ENCODE assay signal across 7 mouse cellular contexts in the genomic region with DNA sequence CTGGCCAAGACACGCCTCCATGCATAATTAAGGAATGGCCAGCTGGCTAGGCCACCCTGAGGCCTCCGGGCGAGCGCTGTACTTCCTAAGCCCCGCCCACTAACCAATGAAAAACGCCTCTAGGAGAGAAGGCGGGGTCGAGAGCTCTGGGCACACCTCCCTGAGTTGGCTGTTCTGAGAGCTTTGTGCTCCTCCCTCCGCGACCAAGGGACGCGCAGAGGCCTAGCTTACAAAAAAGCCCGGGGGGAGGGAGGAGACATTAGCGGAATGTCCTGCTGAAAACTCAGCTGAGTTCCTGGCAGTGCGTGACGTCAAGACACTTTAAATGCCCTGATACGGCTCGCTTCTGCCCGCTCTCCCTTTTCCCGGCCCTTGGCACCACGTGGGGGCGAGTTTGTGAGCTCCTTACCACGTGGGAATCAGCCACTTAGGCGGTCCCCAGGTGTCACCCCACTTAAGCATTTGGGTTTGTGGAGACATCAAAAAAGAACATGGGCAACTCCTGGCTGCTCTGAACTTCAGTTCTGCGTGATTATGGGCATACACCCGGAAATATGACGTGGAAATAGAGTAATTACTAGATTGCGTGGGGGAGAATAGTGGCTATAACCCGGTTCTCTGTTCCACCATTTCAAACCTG. TPM values are rescaled to one million over a fixed set of nuclear protein-coding genes. Genes with fewer than 3 reads are reported as not detected.
DNase-seq lines count a peak whose midpoint lies in the region; ATAC-seq lines count a peak whose summit lies in the region.

A gene (minus strand): TSS at position 29 of the 640 bp plus-strand sequence.

- H3K9me3 ChIP-seq in embryonic facial prominence, embryonic 10.5 days = no peaks in the 10 kb centered on the region
- no peaks in the 10 kb centered on the region for H3K9me3 ChIP-seq in limb, embryonic 11.5 days (ENCODE audit: control insufficient read depth, low read length)
- no peaks in the 10 kb centered on the region for H3K9me3 ChIP-seq in midbrain, embryonic 14.5 days (ENCODE audit: control insufficient read depth, low read length)

- peak within 1 kb of the TSS; percentile 64 for H3K4me2 ChIP-seq in limb, embryonic 11.5 days (ENCODE audit: low read depth, severe bottlenecking)
- peak within 1 kb of the TSS; percentile 68 for H3K4me2 ChIP-seq in midbrain, embryonic 14.5 days (ENCODE audit: low read length)

- no peaks in the 10 kb centered on the region for H3K36me3 ChIP-seq in embryonic facial prominence, embryonic 10.5 days (replicated peaks)
- H3K36me3 ChIP-seq in limb, embryonic 11.5 days (ENCODE audit: control insufficient read depth, insufficient read depth, low read length) = no peaks in the 10 kb centered on the region
- no peaks in the 10 kb centered on the region for H3K36me3 ChIP-seq in midbrain, embryonic 14.5 days (ENCODE audit: control insufficient read depth, insufficient read depth, low read length)

- peak within 1 kb of the TSS; percentile 95 for H3K27ac ChIP-seq in embryonic facial prominence, embryonic 10.5 days (replicated peaks)
- H3K27ac ChIP-seq in limb, embryonic 11.5 days (replicated peaks; ENCODE audit: low read depth, low read length) = peak within 1 kb of the TSS; percentile 53
- H3K27ac ChIP-seq in midbrain, embryonic 14.5 days (replicated peaks; ENCODE audit: low read depth, low read length) = peak within 1 kb of the TSS; percentile 66

- peak; percentile 100 for DNase-seq in adrenal gland, postnatal 14 days
- peak; percentile 100 for DNase-seq in embryonic facial prominence, embryonic 10.5 days (ENCODE audit: low spot score)
- peak; percentile 100 for DNase-seq in heart, adult 11 months
- peak; percentile 100 for DNase-seq in kidney, adult 18-20 months
- peak; percentile 100 for DNase-seq in limb, embryonic 11.5 days (ENCODE audit: low spot score)
- DNase-seq in midbrain, embryonic 14.5 days = peak; percentile 100
- peak; percentile 99 to 100 for DNase-seq in spleen, adult 18-20 months

- WGBS in embryonic facial prominence, embryonic 10.5 days = 2% methylated on average over 29 of the region's 29 CpGs
- WGBS in limb, embryonic 11.5 days = under 1% methylated on average over 29 of the region's 29 CpGs
- WGBS in midbrain, embryonic 14.5 days = 1% methylated on average over 29 of the region's 29 CpGs

- H3K4me1 ChIP-seq in embryonic facial prominence, embryonic 10.5 days = peaks cover 33% of the 10 kb centered on the region
- H3K4me1 ChIP-seq in limb, embryonic 11.5 days (ENCODE audit: control insufficient read depth, insufficient read depth, low read length) = peaks cover 3% of the 10 kb centered on the region
- peaks cover 18% of the 10 kb centered on the region for H3K4me1 ChIP-seq in midbrain, embryonic 14.5 days (ENCODE audit: control insufficient read depth, insufficient read depth, low read length)

- H3K4me3 ChIP-seq in embryonic facial prominence, embryonic 10.5 days = peak within 1 kb of the TSS; percentile 88
- H3K4me3 ChIP-seq in limb, embryonic 11.5 days (ENCODE audit: low read depth, low read length) = peak within 1 kb of the TSS; percentile 60
- peak within 1 kb of the TSS; percentile 80 for H3K4me3 ChIP-seq in midbrain, embryonic 14.5 days (replicated peaks; ENCODE audit: low read depth, low read length)

- no peaks in the 10 kb centered on the region for H3K27me3 ChIP-seq in embryonic facial prominence, embryonic 10.5 days (replicated peaks; ENCODE audit: low read depth, poor library complexity, severe bottlenecking)
- H3K27me3 ChIP-seq in limb, embryonic 11.5 days (ENCODE audit: control insufficient read depth, insufficient read depth, low read length) = no peaks in the 10 kb centered on the region
- H3K27me3 ChIP-seq in midbrain, embryonic 14.5 days (ENCODE audit: control insufficient read depth, insufficient read depth, low read length) = no peaks in the 10 kb centered on the region

- peak within 1 kb of the TSS; percentile 91 for H3K9ac ChIP-seq in limb, embryonic 11.5 days (ENCODE audit: low read length)
- H3K9ac ChIP-seq in midbrain, embryonic 14.5 days (replicated peaks; ENCODE audit: low read length) = peak within 1 kb of the TSS; percentile 82

- peak; percentile 99 for ATAC-seq in limb, embryonic 11.5 days (ENCODE audit: insufficient number of reproducible peaks, low FRiP score, low TSS enrichment, low read depth)
- peak; percentile 97 for ATAC-seq in midbrain, embryonic 14.5 days (ENCODE audit: low FRiP score, low TSS enrichment)

RNA-seq across cellular contexts. Expression of the gene that starts here (rescaled TPM):
- 75.1 and 82.4 TPM in 2 replicates for total RNA-seq in adrenal gland, postnatal 14 days (2021)
- polyA plus RNA-seq in embryonic facial prominence, embryonic 10.5 days (2016; fragmentation: Nextera tagmentation; extraction: Ambion mirVana) = 22.5 and 22.8 TPM in 2 replicates
- polyA plus RNA-seq in limb, embryonic 11.5 days (2014; fragmentation: Nextera tagmentation; extraction: Ambion mirVana) = 37.1 and 39.4 TPM in 2 replicates
- 29.6 and 30.6 TPM in 2 replicates for polyA plus RNA-seq in midbrain, embryonic 14.5 days (2014; fragmentation: Nextera tagmentation; extraction: Ambion mirVana)

Comparison
In these comparisons a context has a peak if more than half of its experiments do, and no peak if none do; other contexts are left out.
1. Peak in every context shown above with its lines: DNase-seq, ATAC-seq, H3K4me3 ChIP-seq and H3K27ac ChIP-seq.